Mouse (Mus musculus) small intestine, adult 2 months (tissue): ENCODE results near the gene Zfp12.
"Not testable (repeated sequence)": the region's sequence is repeated elsewhere in the genome, so short reads cannot be mapped to it uniquely, and the experiment has no call there.

Experiments
- CTCF ChIP-seq: fragments of 200-500 bp; IDR thresholded peaks from 2 replicates; pipeline ENCODE4 v1.5.1; 2012; ENCODE audit warnings: low read depth, mild to moderate bottlenecking, control low read depth, inconsistent platforms, low read length, moderate library complexity, mixed read lengths; ENCODE audit not compliant: insufficient replicate concordance, insufficient read length; ENCODE audit errors: extremely low read depth
- POLR2A ChIP-seq: fragments of 200-500 bp; IDR thresholded peaks from 2 replicates; pipeline ENCODE4 v1.6.1; 2012; ENCODE audit warnings: low read depth, mild to moderate bottlenecking, control low read depth, inconsistent platforms, low read length, moderate library complexity

GRCm38 (mm10) chr5:143194747-143195146, 40.2 kb upstream of the Zfp12 start:
- TF ChIP-seq CTCF, POLR2A: not testable (repeated sequence)
